Mouse (Mus musculus) fat pad, adult 2 months (tissue): ENCODE measurements around the gene C77080.
"Not testable (repeated sequence)": the region's sequence is repeated elsewhere in the genome, so short reads cannot be mapped to it uniquely, and the experiment has no call there.

Experiments
- DNase-seq: peaks from one replicate; pipeline ENCODE4 v3.0.0-alpha.2; 2011; ENCODE audit warnings: low read depth, low spot score; ENCODE audit errors: extremely low read depth

The C77080 gene

DNA sequence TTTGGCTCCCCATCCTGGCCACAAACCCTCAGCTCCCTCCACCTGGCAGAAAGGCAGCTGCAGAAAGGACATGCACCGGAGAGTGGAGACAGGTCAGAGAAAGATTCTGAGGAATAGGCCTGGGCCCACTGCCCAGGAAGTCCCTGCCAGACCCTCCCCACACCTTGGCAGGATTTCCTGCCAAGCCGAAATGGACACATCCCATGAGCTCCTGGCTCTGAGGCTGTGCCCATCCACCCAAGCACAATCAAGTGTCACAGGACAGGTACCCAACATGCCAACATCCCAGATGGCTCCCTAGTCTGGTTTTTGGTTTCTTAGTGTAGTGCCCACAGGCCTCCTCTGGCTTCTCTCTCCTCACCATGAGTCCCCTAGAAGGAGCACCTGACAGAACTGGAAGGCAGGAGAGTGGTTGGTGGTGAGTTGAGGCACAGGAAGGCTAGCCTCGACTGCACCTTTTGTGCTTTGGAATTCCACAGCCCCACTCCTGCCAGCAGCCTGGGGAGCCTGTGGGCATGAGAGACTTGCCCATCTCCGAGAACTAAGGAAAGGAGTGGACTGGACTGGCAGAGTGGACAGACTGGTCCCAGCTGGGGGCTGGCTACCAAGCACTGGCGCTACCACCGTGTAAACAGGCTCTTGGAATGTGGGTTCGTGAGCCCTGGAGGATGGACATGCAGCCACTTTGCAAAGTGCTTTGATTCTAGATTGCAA, 40.7 kb downstream of the C77080 start:
- DNase-seq = no peak

DNA sequence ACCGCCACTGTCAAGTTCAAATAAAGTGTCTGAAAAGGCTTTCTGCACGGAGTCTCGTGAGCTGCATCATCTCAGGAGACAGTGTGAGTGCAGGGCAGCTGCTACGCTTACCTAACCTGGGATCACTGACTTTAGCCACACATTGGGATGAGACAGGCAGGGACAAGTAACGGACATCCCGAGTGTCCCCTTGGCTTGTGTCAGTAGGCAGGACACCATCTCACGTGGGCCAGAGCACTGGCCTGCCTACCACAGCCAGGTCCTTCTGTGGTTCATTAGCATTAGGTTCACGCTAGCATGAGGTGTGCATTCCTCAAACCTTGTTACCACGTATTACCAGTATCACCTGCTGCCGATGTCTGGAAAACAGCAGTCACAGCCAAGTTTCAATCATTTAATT, 42.0 kb downstream of the C77080 start:
- no peak for DNase-seq

DNA sequence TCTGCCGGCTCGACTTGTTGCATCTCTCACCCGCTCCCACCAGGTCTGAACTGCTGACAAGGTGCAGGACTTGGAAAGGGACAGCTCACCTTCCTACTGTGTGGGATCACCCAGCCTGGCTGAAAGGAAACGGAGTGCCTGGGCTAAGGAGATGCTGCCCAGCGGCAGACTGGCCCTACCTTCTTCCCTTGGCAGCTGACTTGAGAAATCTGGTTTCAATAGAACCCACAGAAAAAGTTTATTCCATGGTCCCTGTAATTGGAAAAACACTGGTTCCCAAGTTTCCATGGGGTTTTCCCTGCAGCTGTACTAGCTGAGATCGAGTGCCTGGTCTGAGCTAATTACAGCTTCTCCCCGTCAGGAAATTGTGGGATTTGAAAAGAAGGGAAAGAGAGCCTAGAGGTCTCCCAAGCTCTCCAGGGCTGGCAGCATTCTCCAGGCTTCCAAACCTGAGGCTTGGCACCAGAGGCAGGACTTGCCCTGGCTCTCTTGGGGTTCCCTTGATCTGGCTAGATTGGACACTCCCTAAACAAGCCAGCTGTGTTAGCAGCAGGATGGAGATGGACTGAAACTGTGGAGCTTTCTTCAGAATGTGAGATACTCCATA, 42.5 kb downstream of the C77080 start:
- DNase-seq = no peak

DNA sequence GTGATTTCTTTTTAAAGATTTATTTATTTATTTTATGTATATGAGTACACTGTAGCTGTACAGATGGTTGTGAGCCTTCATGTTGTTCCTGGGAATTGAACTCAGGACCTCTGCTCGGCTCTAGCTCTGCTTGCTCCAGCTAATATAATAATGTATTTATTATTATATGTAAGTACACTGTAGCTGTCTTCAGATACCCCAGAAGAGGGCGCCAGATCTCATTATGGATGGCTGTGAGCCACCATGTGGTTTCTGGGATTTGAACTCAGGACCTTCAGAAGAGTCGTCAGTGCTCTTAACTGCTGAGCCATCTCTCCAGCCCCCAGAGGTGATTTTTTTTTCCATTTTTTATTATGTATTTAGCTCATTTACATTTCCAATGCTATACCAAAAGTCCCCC, 48.7 kb downstream of the C77080 start:
- not testable (repeated sequence) for DNase-seq

DNA sequence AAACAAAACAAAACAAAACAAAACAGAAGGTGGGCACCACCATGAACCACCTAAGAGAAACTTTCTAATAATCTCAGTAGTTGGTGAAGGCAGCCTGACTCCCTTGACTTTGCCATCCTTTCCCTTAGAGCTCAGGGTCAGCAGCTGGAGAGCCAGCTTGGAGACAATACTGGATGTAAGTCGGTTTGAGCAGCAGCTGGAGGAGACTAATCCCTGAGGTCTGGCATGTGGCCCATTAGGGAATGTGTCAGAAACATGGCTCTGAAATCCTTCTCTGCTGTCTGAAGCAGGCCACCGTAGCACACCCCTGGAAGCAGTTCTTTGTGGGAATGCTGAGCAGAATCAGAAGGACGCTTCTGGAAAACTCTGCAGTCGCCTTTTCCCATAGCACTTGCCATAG, 49.7 kb downstream of the C77080 start:
- no peak for DNase-seq

DNA sequence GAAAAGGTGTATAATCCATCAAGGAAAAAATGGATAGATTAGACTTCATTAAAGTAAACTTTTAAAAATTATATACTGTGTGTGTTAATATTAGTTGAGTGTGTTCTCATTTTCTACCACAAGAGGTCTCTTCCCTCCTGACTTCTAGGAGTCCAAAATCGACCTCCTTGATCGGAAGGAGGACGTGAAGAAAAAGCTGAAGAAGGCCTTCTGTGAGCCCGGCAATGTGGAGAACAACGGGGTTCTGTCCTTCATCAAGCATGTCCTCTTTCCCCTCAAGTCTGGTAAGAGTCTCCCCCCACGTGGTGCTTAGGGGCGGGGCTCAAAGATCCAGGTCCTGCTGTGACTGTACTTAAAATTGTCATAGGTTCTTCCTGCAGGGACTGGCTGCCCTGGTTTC, 51.7 kb downstream of the C77080 start:
- DNase-seq = no peak

DNA sequence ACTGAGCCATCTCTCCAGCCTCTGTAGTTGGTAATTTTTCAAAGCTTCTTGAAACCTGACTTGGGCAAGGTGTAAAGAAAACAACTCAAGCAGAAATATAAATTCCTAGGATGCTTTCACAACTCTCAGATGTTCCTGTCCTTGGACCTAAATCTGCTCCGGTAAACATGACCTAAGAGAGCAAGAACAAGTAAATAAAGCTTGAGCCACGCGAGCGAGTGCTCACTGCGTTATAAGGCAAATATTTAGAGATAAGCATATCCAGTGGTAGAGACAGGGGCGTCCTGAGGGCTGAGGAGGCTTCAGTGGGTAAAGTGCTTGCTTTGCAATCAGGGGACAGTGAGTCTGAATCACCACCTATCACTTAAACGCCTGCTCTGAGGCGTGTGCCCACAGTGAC, 54.4 kb downstream of the C77080 start:
- DNase-seq = no peak

DNA sequence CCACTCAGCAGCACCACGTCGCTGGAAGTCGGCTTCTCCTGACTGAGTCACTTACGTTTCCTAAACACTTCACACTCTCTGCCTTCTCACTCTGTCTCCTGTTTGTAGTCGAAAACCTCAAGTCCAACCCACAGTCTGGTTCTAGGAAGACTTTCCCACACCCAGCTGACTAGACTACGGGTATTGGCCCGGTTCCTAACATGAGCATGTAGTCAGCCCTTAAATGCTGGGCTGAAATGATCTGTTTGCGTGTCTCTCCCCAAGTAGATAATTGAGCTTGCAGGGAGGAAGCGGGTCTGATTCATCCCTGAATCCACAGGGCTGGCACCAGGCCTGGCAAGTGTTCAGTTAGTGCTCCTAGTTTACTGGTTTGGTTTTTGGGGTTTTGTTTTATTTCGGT, 56.5 kb downstream of the C77080 start:
- DNase-seq = no peak

DNA sequence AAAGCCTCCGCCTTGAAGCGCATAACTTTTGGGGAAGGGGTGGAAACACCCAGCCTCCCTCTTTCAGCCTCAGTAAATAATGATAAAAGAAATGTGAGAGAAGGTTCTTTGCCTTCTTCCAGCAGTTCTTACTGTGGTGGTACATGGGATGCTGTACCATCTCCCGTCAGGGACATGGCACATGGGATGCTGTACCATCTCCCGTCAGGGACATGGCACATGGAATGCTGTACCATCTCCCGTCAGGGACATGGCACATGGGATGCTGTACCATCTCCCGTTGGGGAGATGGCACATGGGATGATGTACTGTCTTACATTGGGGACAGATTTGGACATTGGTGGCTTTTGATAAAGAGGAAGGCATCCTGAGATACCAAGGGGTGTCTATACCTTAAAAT, 63.7 kb downstream of the C77080 start:
- no peak for DNase-seq

DNA sequence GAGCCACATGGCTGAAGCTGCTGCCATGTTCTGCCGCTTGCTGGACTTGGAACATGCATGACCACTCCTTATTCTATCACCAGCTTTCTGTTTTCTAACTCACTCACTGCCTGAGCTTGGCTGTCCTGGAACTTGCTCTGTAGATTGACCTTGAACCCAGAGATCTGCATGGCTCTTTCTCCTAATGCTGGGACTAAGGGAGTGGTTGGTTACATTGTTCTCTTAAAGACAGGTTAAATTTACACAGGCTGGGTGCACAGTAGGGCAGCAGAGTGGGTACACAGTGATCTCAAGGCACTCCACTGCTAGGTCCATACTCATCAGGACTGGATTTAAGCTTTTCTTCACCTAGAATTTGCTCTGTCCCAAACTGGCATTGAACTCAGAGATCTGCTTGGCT, 66.9 kb downstream of the C77080 start:
- no peak for DNase-seq

DNA sequence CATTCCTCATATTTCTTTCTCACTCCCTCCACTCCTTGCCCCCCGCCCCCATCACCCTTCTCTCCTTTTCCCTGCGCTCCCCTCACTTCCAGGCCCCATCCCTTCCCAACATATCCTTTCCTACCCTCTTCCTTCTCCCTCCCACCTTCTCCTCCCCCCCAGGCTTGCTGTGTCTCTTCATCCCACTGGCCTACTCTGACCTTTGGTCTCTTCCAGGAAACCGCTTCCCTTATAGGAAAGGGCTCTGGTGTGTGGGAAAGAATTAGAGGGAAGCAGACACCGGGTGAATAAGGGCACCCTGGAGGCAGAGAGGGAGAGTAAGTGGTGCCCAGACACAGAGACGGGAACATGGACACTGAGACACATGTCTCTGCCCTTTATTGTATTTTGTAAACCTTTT, 69.5 kb downstream of the C77080 start:
- DNase-seq = no peak

DNA sequence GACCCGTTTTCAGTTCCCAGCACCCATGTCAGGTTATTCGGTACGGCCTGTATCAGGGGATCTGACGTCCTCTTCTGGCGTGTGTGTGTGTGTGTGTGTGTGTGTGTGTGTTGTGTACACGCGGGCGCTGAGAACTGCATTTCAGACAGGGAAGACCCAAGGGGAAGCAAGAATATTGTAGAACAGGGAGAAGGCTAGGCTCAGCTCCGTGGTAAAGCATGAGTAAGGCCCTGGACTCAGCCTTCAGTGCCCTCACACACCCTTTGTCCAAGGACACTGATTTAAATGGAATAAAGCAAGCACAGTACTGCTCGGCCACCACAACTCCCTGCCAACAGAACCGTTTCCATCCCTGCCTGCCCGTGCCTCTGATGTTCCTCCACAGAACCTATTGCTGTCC, 70.7 kb downstream of the C77080 start:
- DNase-seq = no peak

DNA sequence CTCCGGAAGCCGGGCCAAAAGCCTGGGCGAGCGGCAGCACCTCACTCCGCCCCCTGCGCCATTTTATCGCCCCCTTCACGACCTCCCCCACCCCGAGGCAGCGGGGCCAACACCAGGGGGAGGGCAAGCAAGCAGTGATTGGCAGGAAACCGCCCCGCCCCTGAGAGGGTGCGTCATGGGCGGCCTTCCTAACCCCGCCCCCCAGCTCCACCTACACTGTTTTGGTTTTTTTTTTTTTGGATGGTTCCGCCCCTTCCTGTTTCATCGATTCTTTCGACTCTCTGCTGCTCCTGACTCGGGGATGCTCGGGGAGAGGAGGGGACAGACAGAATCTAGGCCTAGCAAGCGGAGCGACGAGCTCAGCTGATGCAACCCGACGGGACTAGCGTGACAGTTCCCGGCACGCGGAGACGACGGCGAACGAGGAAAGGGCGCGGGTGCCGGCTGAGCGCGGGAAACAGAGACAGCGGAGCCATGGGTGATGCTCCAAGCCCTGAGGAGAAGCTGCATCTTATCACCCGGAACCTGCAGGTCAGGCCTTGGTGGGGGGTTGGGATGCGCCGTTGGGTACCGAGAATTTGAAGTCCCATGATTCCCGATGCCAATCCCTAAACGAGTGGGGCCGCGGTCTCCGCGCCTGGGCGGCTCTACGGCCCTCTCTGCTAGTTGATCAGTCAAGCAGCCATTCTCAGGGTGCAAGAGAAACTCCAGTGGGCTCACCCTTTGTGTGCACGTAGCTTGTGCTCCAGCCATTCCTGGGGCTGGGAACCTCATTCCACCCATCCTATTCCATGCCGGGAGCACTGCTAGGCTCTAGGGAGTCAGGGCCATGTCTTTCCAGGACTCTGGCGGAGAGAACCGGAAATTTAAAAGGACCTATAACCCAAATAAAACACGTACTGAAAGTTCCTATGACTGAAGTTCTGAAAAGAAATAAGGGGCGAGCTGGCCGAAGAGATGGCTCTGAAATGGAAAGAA, 71.4 kb downstream of the C77080 start, which contains the start of the genes S100pbp and Yars:
Gene S100pbp (minus strand): TSS at position 186 of the 978 bp plus-strand sequence.
Gene Yars (plus strand): TSS at position 219 of the 978 bp plus-strand sequence.
- DNase-seq = peak; percentile 81

DNA sequence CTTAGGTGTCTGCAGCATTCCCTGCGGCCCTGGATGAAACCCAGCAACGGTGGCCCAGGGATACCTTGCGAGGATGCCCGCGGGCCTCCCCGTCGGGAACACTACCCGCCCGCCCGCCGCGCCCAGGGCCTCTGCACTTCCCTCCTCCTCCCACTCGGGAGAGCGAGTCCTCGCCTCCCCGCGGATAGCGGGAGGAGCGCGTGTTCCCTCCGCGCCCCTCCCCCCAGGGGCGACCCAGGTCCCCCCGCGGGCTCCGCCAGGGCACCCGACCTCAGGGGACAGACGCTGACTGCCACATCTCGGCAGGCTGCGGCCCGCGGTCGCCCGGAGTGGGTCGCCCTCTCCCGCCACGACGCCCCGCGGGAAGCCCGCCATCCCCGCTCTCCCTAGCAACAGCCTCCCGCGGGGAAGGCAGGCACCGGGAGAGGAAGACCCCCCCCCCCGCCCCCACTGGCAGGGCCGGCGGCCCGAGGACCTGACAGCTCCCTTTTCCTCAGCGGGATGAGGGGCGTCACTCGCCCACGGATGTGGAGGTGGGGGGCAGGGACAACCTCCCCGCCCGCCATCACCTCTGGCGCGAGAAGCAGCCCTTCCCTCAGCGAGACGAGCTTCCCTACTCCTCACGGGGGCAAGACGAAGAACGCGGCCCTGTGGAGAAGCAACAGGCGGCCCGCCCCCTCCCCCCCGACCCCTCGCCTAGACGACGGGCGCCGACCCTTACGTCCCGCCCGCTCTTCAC, 72.2 kb downstream of the C77080 start:
- no peak for DNase-seq

DNA sequence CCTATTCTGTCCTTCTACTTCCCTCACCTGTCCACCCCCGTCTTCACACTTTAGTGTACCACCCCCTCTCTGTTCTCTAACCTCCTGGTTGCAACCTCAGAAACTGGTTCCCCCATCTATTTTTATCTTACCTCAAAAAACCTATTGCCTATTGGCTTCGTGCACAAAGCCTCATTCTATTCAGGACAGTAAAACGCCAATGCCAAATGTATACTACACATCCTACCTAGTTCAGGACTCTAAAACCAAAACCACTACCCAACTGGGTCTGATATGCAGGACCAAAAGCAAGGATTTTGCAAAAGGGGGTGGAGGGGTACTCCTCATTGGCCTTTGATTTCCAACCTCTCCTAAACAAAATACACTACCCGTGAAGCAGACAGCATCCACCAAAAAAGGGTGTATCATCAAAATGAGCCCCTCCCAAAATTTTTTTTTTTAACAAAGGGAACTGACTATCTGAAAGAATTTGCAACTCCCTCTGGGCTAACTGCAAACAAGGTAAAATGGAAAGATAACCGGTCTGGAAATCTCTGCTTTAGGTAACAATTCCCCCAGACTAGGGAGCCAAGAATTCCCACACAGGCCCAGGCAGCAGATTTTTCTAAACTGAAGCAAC, 73.1 kb downstream of the C77080 start:
- no peak for DNase-seq

DNA sequence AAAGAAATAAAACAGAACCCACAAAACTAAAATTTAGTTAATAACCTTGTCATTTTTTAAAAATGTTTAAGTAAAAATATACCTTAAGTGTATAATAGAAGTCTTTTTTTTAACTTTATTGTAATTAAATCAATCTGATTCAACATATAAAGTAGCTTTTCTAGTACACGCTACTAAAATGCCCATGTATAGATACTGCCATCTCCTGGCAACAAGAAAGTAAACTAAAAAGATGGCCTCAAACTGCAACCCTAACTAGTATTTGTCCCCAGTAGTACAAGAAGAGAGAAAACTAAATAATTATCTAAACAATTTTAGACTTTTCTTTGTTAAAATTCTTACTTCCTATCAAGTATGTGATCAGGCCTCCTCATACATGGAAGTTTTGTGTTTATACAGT, 81.6 kb downstream of the C77080 start:
- no peak for DNase-seq

DNA sequence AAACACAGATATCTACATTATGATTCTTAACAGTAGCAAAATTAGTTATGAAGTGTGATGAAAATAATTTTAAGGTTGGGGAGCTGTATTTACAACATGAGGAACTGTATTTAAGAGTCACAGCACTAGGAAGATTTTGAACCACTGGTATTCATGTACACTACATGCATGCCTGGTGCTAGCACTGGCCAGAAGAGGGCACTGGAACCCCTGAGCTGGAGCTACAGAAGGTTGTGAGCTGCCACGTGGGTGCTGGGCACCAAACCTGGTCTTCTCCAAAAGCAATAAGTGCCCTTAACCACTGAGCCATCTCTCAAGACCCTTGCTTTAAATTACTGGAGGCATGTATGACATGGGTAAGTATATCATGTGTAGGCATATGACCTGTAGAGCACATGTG, 88.7 kb downstream of the C77080 start:
- no peak for DNase-seq
